7 mouse cellular contexts compared by ENCODE assay signal in genomic region chr11:97309451-97309836, GRCm38 (mm10). TPM values are rescaled to one million over a fixed set of nuclear protein-coding genes. Genes with fewer than 3 reads are reported as not detected.
DNase-seq lines count a peak whose midpoint lies in the region; ATAC-seq and TF ChIP-seq lines count a peak whose summit lies in the region.

No protein-coding gene starts in this region.

- no peak for TF ChIP-seq CTCF in G1E (IDR thresholded peaks at IDR 0.05; ENCODE audit: low read depth, low read length)

- peak overlapping the region; percentile 65 for H3K4me3 ChIP-seq in G1E (ENCODE audit: low read depth, low read length)
- H3K4me3 ChIP-seq in embryonic facial prominence, embryonic 15.5 days (replicated peaks): peak overlapping the region; percentile 43
- H3K4me3 ChIP-seq in heart, embryonic 16.5 days (ENCODE audit: low read length): peak overlapping the region; percentile 55
- peak overlapping the region; percentile 46 for H3K4me3 ChIP-seq in lung, embryonic 15.5 days
- peak overlapping the region; percentile 35 for H3K4me3 ChIP-seq in neural tube, embryonic 15.5 days (replicated peaks)

- peak overlapping the region; percentile 79 for H3K4me2 ChIP-seq in embryonic facial prominence, embryonic 15.5 days (replicated peaks)
- peak overlapping the region; percentile 71 for H3K4me2 ChIP-seq in heart, embryonic 16.5 days (ENCODE audit: low read depth, low read length)
- peak overlapping the region; percentile 84 for H3K4me2 ChIP-seq in lung, embryonic 15.5 days
- H3K4me2 ChIP-seq in neural tube, embryonic 15.5 days: peak overlapping the region; percentile 64

- H3K36me3 ChIP-seq in G1E (replicated peaks): no peaks in the 10 kb centered on the region
- no peaks in the 10 kb centered on the region for H3K36me3 ChIP-seq in embryonic facial prominence, embryonic 15.5 days
- no peaks in the 10 kb centered on the region for H3K36me3 ChIP-seq in heart, embryonic 16.5 days (ENCODE audit: control insufficient read depth, insufficient read depth)
- no peaks in the 10 kb centered on the region for H3K36me3 ChIP-seq in lung, embryonic 15.5 days
- no peaks in the 10 kb centered on the region for H3K36me3 ChIP-seq in neural tube, embryonic 15.5 days

- 3% methylated on average over 9 of the region's 9 CpGs for WGBS in embryonic facial prominence, embryonic 15.5 days
- WGBS in heart, embryonic 16.5 days: under 1% methylated on average over 9 of the region's 9 CpGs
- 2% methylated on average over 9 of the region's 9 CpGs for WGBS in lung, embryonic 15.5 days
- WGBS in neural tube, embryonic 15.5 days: 4% methylated on average over 9 of the region's 9 CpGs

- H3K27ac ChIP-seq in embryonic facial prominence, embryonic 15.5 days (replicated peaks): peak overlapping the region; percentile 79
- peak overlapping the region; percentile 93 for H3K27ac ChIP-seq in heart, embryonic 16.5 days (ENCODE audit: low read length)
- peak overlapping the region; percentile 89 for H3K27ac ChIP-seq in lung, embryonic 15.5 days
- peak overlapping the region; percentile 43; the same call in 1 of the 2 replicates for H3K27ac ChIP-seq in neural tube, embryonic 15.5 days (replicated peaks)

- peak overlapping the region; percentile 39 for H3K9ac ChIP-seq in embryonic facial prominence, embryonic 15.5 days
- peak overlapping the region; percentile 75 for H3K9ac ChIP-seq in heart, embryonic 16.5 days (ENCODE audit: low read length)
- peak overlapping the region; percentile 41 for H3K9ac ChIP-seq in lung, embryonic 15.5 days
- peak overlapping the region; percentile 40 for H3K9ac ChIP-seq in neural tube, embryonic 15.5 days (replicated peaks)

- H3K4me1 ChIP-seq in G1E (ENCODE audit: insufficient read depth, low read depth, low read length): peaks cover 30% of the 10 kb centered on the region
- H3K4me1 ChIP-seq in embryonic facial prominence, embryonic 15.5 days: peaks cover 25% of the 10 kb centered on the region
- peaks cover 19% of the 10 kb centered on the region for H3K4me1 ChIP-seq in heart, embryonic 16.5 days (ENCODE audit: control insufficient read depth, insufficient read depth, low read length)
- H3K4me1 ChIP-seq in lung, embryonic 15.5 days: peaks cover 16% of the 10 kb centered on the region
- H3K4me1 ChIP-seq in neural tube, embryonic 15.5 days: peaks cover 26% of the 10 kb centered on the region

- peak; percentile 66 for ATAC-seq in G1E (ENCODE audit: extremely low read depth, insufficient number of reproducible peaks, low FRiP score, poor library complexity, severe bottlenecking)
- ATAC-seq in embryonic facial prominence, embryonic 15.5 days (ENCODE audit: insufficient number of reproducible peaks, low FRiP score, low TSS enrichment, low read depth): 0 out of 2 replicates have a peak, but pooled peaks have one; percentile 50
- ATAC-seq in heart, embryonic 16.5 days (replicated peaks; ENCODE audit: extremely low read depth, insufficient read depth, low FRiP score): peak; percentile 83
- ATAC-seq in lung, embryonic 15.5 days (ENCODE audit: borderline replicate concordance, extremely low read depth, low FRiP score, low TSS enrichment): peak; percentile 90
- no peak for ATAC-seq in neural tube, embryonic 15.5 days (ENCODE audit: low FRiP score)

- DNase-seq in G1E (ENCODE audit: low spot score): peak; percentile 74
- DNase-seq in adrenal gland, postnatal 10 days: peak; percentile 90
- peak; percentile 67 for DNase-seq in kidney, postnatal 14 days

- H3K27me3 ChIP-seq in G1E (ENCODE audit: insufficient read depth, low read length): no peaks in the 10 kb centered on the region
- H3K27me3 ChIP-seq in embryonic facial prominence, embryonic 15.5 days: no peaks in the 10 kb centered on the region
- H3K27me3 ChIP-seq in heart, embryonic 16.5 days (ENCODE audit: control insufficient read depth, insufficient read depth, low read length): no peaks in the 10 kb centered on the region
- H3K27me3 ChIP-seq in lung, embryonic 15.5 days: no peaks in the 10 kb centered on the region
- H3K27me3 ChIP-seq in neural tube, embryonic 15.5 days (replicated peaks): no peaks in the 10 kb centered on the region

- no peaks in the 10 kb centered on the region for H3K9me3 ChIP-seq in G1E (replicated peaks)
- no peaks in the 10 kb centered on the region for H3K9me3 ChIP-seq in embryonic facial prominence, embryonic 15.5 days (replicated peaks)
- H3K9me3 ChIP-seq in heart, embryonic 16.5 days (replicated peaks; ENCODE audit: control insufficient read depth, low read length): no peaks in the 10 kb centered on the region
- no peaks in the 10 kb centered on the region for H3K9me3 ChIP-seq in lung, embryonic 15.5 days
- no peaks in the 10 kb centered on the region for H3K9me3 ChIP-seq in neural tube, embryonic 15.5 days (replicated peaks)

RNA-seq across cellular contexts. Expression of gene Mrpl45, which starts 6.1 kb away (rescaled TPM):
- total RNA-seq in G1E (2014; fragmentation: Nextera tagmentation) (77.5 and 85.1 TPM in 2 replicates), G1E (2017) (46.3 and 46.8 TPM in 2 replicates)
- 8.3 and 13.1 TPM in 2 replicates for polyA plus RNA-seq in G1E (2012)
- 10 to 100 TPM; 40.1 to 52.8 TPM for total RNA-seq in adrenal gland, postnatal 10 days (2021)
- 36.8 and 43.6 TPM in 2 replicates for polyA plus RNA-seq in embryonic facial prominence, embryonic 15.5 days (2015; fragmentation: Nextera tagmentation; extraction: Ambion mirVana)
- polyA plus RNA-seq in heart, embryonic 16.5 days (2015; fragmentation: Nextera tagmentation; extraction: Ambion mirVana): 58.1 and 59.8 TPM in 2 replicates
- 44.6 and 47.9 TPM in 2 replicates for polyA plus RNA-seq in lung, embryonic 15.5 days (2015; fragmentation: Nextera tagmentation; extraction: Ambion mirVana)
- polyA plus RNA-seq in neural tube, embryonic 15.5 days (2015; fragmentation: Nextera tagmentation; extraction: Ambion mirVana): 38.6 and 43.3 TPM in 2 replicates

RNA-seq across cellular contexts. Expression of gene Npepps, which starts 29.0 kb away (rescaled TPM):
- 81.3 and 87.9 TPM in 2 replicates for total RNA-seq in G1E (2014; fragmentation: Nextera tagmentation)
- total RNA-seq in G1E (2017): 50.2 and 53.6 TPM in 2 replicates
- polyA plus RNA-seq in G1E (2012): 23.5 and 35.8 TPM in 2 replicates
- total RNA-seq in adrenal gland, postnatal 10 days (2021): 10 to 100 TPM; 63.2 to 68.3 TPM
- polyA plus RNA-seq in embryonic facial prominence, embryonic 15.5 days (2015; fragmentation: Nextera tagmentation; extraction: Ambion mirVana): 93.3 and 102 TPM in 2 replicates
- polyA plus RNA-seq in heart, embryonic 16.5 days (2015; fragmentation: Nextera tagmentation; extraction: Ambion mirVana): 87.4 and 92.9 TPM in 2 replicates
- polyA plus RNA-seq in lung, embryonic 15.5 days (2015; fragmentation: Nextera tagmentation; extraction: Ambion mirVana): 73.6 and 76.0 TPM in 2 replicates
- 136 and 145 TPM in 2 replicates for polyA plus RNA-seq in neural tube, embryonic 15.5 days (2015; fragmentation: Nextera tagmentation; extraction: Ambion mirVana)

RNA-seq across cellular contexts. Expression of gene Gpr179, which starts 42.4 kb away (rescaled TPM):
- total RNA-seq in G1E (2014; fragmentation: Nextera tagmentation) (not detected in 2 replicates), G1E (2017) (0.06 and 0.11 TPM in 2 replicates)
- polyA plus RNA-seq in G1E (2012): 0.01 and 0.02 TPM in 2 replicates
- 1 to 10 TPM; 3.0 to 3.4 TPM for total RNA-seq in adrenal gland, postnatal 10 days (2021)
- 0.05 and 0.18 TPM in 2 replicates for polyA plus RNA-seq in embryonic facial prominence, embryonic 15.5 days (2015; fragmentation: Nextera tagmentation; extraction: Ambion mirVana)
- polyA plus RNA-seq in heart, embryonic 16.5 days (2015; fragmentation: Nextera tagmentation; extraction: Ambion mirVana): 0.09 and 0.12 TPM in 2 replicates
- 0.07 and 0.16 TPM in 2 replicates for polyA plus RNA-seq in lung, embryonic 15.5 days (2015; fragmentation: Nextera tagmentation; extraction: Ambion mirVana)
- 0.33 and 0.46 TPM in 2 replicates for polyA plus RNA-seq in neural tube, embryonic 15.5 days (2015; fragmentation: Nextera tagmentation; extraction: Ambion mirVana)

RNA-seq across cellular contexts. Expression of gene Socs7, which starts 52.9 kb away (rescaled TPM):
- 14.9 and 49.0 TPM in 2 replicates for total RNA-seq in G1E (2014; fragmentation: Nextera tagmentation)
- 11.3 and 15.4 TPM in 2 replicates for total RNA-seq in G1E (2017)
- polyA plus RNA-seq in G1E (2012): 5.2 and 6.0 TPM in 2 replicates
- 10 to 100 TPM; 16.9 to 20.1 TPM for total RNA-seq in adrenal gland, postnatal 10 days (2021)
- polyA plus RNA-seq in embryonic facial prominence, embryonic 15.5 days (2015; fragmentation: Nextera tagmentation; extraction: Ambion mirVana): 4.8 TPM in 2 replicates
- polyA plus RNA-seq in heart, embryonic 16.5 days (2015; fragmentation: Nextera tagmentation; extraction: Ambion mirVana): 3.1 and 3.2 TPM in 2 replicates
- polyA plus RNA-seq in lung, embryonic 15.5 days (2015; fragmentation: Nextera tagmentation; extraction: Ambion mirVana): 3.4 and 3.6 TPM in 2 replicates
- 7.7 and 8.4 TPM in 2 replicates for polyA plus RNA-seq in neural tube, embryonic 15.5 days (2015; fragmentation: Nextera tagmentation; extraction: Ambion mirVana)

Comparison
In these comparisons a context has a peak if more than half of its experiments do, and no peak if none do; other contexts are left out.
1. H3K27ac ChIP-seq: peak in every context shown above with its lines; median percentile 93 in heart, embryonic 16.5 days; 89 in lung, embryonic 15.5 days; 79 in embryonic facial prominence, embryonic 15.5 days; 43 in neural tube, embryonic 15.5 days.